Mouse (Mus musculus) left cerebral cortex, postnatal 4 days (tissue): ENCODE data around the gene Vip. TPM values are rescaled to one million over a fixed set of nuclear protein-coding genes. Genes with fewer than 3 reads are reported as not detected.

ENCODE experiments used
- total RNA-seq, 2 experiments: library from RNA; stranded (reverse); gene quantifications; 2 replicates each; pipeline ENCODE4 v1.2.3; 2021

Vip gene
- total RNA-seq, 2 experiments from 2014 or later = 3.8 to 4.7 TPM

Other genes with a start within 250 kb of the Vip start
- gene Syne1, start 87.7 kb upstream of the Vip start, total RNA-seq = 10 to 100 TPM; 57.9 to 58.8 TPM
- 1 to 10 TPM in 1 of 2 experiments, under 1 TPM in 1; 0.82 to 1.1 TPM for gene Myct1, start 45.4 kb upstream of the Vip start, total RNA-seq
- 1 to 10 TPM; 4.0 to 4.6 TPM for gene Fbxo5, start 166.4 kb downstream of the Vip start, total RNA-seq
- 10 to 100 TPM; 10.7 to 11.4 TPM for gene Mtrf1l, start 184.7 kb downstream of the Vip start, total RNA-seq